Mouse (Mus musculus) myocyte (in vitro differentiated cells): ENCODE data around the gene Mfsd4b3.
"Not testable (repeated sequence)": the region's sequence is repeated elsewhere in the genome, so short reads cannot be mapped to it uniquely, and the experiment has no call there.

ENCODE experiments used
- MAX ChIP-seq: IDR thresholded peaks from one replicate; pipeline ENCODE4 v1.6.1; 2011; ENCODE audit warnings: low read depth, mild to moderate bottlenecking, control low read depth
- MYOG ChIP-seq, 3 experiments: IDR thresholded peaks; one replicate each; pipeline ENCODE4 v1.6.1; 2011; ENCODE audit warnings: control low read depth in 2 of 3, low read depth in 2 of 3, mild to moderate bottlenecking in 2 of 3; ENCODE audit not compliant: insufficient read length in 2 of 3, control insufficient read depth in 1 of 3, insufficient read depth in 1 of 3
- POLR2A ChIP-seq: IDR thresholded peaks from one replicate; pipeline ENCODE4 v1.6.1; 2011; ENCODE audit warnings: low read depth, mild to moderate bottlenecking, control low read depth, moderate library complexity; ENCODE audit not compliant: insufficient read length
- TCF3 ChIP-seq: IDR thresholded peaks from one replicate; pipeline ENCODE4 v1.6.1; 2011; ENCODE audit warnings: low read depth, control low read depth; ENCODE audit not compliant: insufficient read length

DNA sequence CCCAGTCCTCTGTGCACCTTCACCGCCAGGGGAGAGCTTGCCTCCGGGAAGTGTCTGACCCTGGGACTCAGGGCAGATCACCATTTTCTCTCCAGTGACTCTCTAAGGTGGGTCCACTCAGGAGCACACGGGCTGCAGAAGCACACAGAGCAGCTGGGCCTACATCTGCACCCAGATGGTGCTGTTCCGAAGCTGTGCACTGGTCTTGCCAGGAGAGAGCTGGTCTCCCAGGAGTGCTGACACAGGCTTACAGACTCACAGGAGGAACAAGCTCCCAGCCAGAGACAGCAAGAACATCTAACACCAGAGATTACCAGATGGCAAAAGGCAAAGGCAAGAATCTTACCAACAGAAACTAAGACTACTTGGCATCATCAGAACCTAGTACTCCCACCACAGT lies 48.9 kb upstream of the Mfsd4b3 start:
- TF ChIP-seq MAX; MYOG (IDR thresholded peaks at IDR 0.05; ENCODE audit: control insufficient read depth in 1 of 3, insufficient read depth in 1 of 3, insufficient read length in 2 of 3, low read depth in 2 of 3); POLR2A; TCF3: not testable (repeated sequence)
